Mouse (Mus musculus) cortical plate, adult 2 months (tissue): Measurements from ENCODE around the gene Capns2.

Experiments
- CTCF ChIP-seq: fragments of 200-500 bp; IDR thresholded peaks from 2 replicates; pipeline ENCODE4 v1.5.1; 2011; ENCODE audit warnings: mild to moderate bottlenecking, control low read depth, low read length; ENCODE audit not compliant: insufficient read depth; ENCODE audit errors: extremely low read depth
- POLR2A ChIP-seq: fragments of 200-500 bp; IDR thresholded peaks from 2 replicates; pipeline ENCODE4 v1.6.1; 2011; ENCODE audit warnings: mild to moderate bottlenecking, low read length, control low read depth; ENCODE audit not compliant: insufficient read depth; ENCODE audit errors: extremely low read depth

DNA sequence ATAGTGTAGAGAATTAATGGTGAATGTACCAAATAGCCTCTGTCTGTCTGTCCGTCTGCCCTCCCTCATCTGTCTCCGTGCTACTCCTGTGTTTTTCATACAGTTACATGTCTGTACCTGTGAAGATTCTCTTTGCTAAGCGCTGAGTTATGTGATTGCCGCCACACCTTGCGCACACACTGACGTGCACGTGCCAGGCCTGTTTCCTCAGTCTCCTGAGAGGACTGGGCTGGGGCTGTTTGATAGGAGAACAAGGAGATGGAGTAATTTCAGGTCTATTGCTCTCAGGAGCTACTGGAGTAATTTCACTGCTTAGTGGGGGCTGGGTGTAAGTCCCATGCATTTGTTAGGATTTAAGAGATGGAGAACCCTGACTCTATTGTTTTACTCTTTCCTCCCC lies 6.2 kb upstream of the Capns2 start:
- TF ChIP-seq CTCF (no peak), POLR2A (no peak)
